Mouse (Mus musculus) E14TG2a.4 (cell line): Measurements from ENCODE around the gene Fryl.
A peak's percentile ranks its signal among the peaks of the same experiment; 100 is the strongest.

ENCODE experiments used
- H3K27me3 ChIP-seq: 2 replicates; pipeline ENCODE4 v1.6.1; 2014; ENCODE audit warnings: low read length, control low read depth; ENCODE audit not compliant: insufficient read depth
- H3K36me3 ChIP-seq: 2 replicates; pipeline ENCODE4 v1.6.1; 2014; ENCODE audit warnings: low read length, control low read depth; ENCODE audit not compliant: insufficient read depth
- H3K4me1 ChIP-seq: replicated peaks from 2 replicates; pipeline ENCODE4 v1.6.1; 2014; ENCODE audit warnings: low read depth, low read length, control low read depth
- H3K4me3 ChIP-seq: replicated peaks from 2 replicates; pipeline ENCODE4 v1.5.1; 2014; ENCODE audit warnings: mild to moderate bottlenecking, low read length
- H3K9me3 ChIP-seq: 2 replicates; pipeline ENCODE4 v1.6.1; 2014; ENCODE audit warnings: low read length, control low read depth
- CTCF ChIP-seq: conservative IDR thresholded peaks from 2 replicates; pipeline ENCODE4 v1.5.1; 2014; ENCODE audit warnings: low read length
- NANOG ChIP-seq: IDR thresholded peaks from 2 replicates; pipeline ENCODE4 v1.6.1; 2014; ENCODE audit warnings: borderline replicate concordance, low read length, mixed read lengths
- POU5F1 ChIP-seq: IDR thresholded peaks from 2 replicates; pipeline ENCODE4 v1.6.1; 2014; ENCODE audit warnings: low read length, borderline replicate concordance

Fryl gene

GRCm38 (mm10) chr5:73249341-73249740 lies 7.1 kb downstream of the Fryl start:
- Histone ChIP-seq H3K27me3 (no peaks in the 10 kb centered on the region), H3K36me3 (peaks cover 19% of the 10 kb centered on the region; the same call in 1 of the 2 replicates), H3K4me1 (peaks cover 47% of the 10 kb centered on the region), H3K9me3 (no peaks in the 10 kb centered on the region), H3K4me3 (no peak overlapping the region)
- TF ChIP-seq CTCF = no peak
- no peak for TF ChIP-seq NANOG
- no peak for TF ChIP-seq POU5F1

- no peak overlapping the region for H3K4me3 ChIP-seq
- no peaks in the 10 kb centered on the region for H3K27me3 ChIP-seq
- peaks cover 38% of the 10 kb centered on the region for H3K4me1 ChIP-seq
- TF ChIP-seq CTCF = no peak
- TF ChIP-seq POU5F1 = no peak
- TF ChIP-seq NANOG = no peak
- H3K36me3 ChIP-seq = peaks cover 19% of the 10 kb centered on the region; the same call in 1 of the 2 replicates
- H3K9me3 ChIP-seq = no peaks in the 10 kb centered on the region
These were observed 8.2 kb downstream of the Fryl start for GRCm38 (mm10) chr5:73248211-73248610.

- no peak for TF ChIP-seq POU5F1
- no peak for TF ChIP-seq NANOG
- no peak for TF ChIP-seq CTCF
- no peak overlapping the region for H3K4me3 ChIP-seq
- peaks cover 43% of the 10 kb centered on the region for H3K4me1 ChIP-seq
- peaks cover 14% of the 10 kb centered on the region; the same call in 1 of the 2 replicates for H3K36me3 ChIP-seq
- H3K27me3 ChIP-seq = no peaks in the 10 kb centered on the region
- H3K9me3 ChIP-seq = no peaks in the 10 kb centered on the region
These were observed 10.0 kb downstream of the Fryl start for GRCm38 (mm10) chr5:73246414-73246813.

DNA sequence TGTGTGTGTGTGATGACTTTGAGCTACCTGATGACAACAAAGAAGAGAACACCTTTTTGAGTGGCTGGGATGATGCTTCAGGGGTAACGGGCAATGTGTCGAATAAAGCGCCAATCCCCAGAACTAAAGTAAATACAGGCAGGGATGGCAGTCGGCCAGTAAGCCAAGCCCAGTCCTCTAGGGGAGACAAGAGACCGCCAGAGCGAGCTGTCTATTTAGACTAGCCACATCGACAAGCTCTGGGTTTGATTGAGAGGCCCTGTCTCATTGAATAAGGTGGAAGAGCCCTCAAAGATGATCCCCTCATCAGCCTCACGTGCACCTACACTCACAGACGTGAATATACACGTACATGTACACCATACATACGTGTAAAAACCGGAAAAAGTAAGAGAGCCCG lies 12.0 kb downstream of the Fryl start:
- Histone ChIP-seq H3K36me3 (peaks cover 8% of the 10 kb centered on the region; the same call in 1 of the 2 replicates), H3K4me1 (peaks cover 39% of the 10 kb centered on the region), H3K4me3 (no peak overlapping the region), H3K9me3 (no peaks in the 10 kb centered on the region), H3K27me3 (no peaks in the 10 kb centered on the region)
- TF ChIP-seq CTCF (no peak), NANOG (no peak), POU5F1 (no peak)

DNA sequence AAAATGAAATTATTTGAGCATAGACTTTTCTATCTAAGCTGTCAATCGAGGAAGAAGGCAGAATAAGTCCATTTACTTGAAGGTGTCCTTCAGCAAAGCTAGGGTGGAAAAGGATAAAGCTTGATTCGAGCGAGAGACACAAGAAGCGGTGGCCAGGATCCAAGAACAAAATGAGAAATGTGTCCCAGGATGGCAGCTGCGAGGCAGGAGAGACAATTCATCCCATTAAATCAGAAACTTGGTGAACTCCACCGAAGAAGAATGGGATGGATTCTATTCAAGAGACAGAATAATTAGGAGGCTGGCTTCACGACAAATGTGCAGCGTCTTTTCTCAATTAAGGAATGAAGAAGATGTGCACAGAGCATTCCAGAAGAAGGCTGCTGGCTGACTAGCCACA lies 14.5 kb downstream of the Fryl start:
- Histone ChIP-seq H3K4me3 (no peak overlapping the region), H3K27me3 (no peaks in the 10 kb centered on the region), H3K36me3 (peaks cover 3% of the 10 kb centered on the region; the same call in 1 of the 2 replicates), H3K9me3 (no peaks in the 10 kb centered on the region), H3K4me1 (peaks cover 50% of the 10 kb centered on the region)
- no peak for TF ChIP-seq POU5F1
- TF ChIP-seq NANOG = no peak
- TF ChIP-seq CTCF = no peak

GRCm38 (mm10) chr5:73241332-73241731 lies 15.1 kb downstream of the Fryl start:
- H3K27me3 ChIP-seq = no peaks in the 10 kb centered on the region
- no peak overlapping the region for H3K4me3 ChIP-seq
- H3K36me3 ChIP-seq = peaks cover 3% of the 10 kb centered on the region; the same call in 1 of the 2 replicates
- no peaks in the 10 kb centered on the region for H3K9me3 ChIP-seq
- TF ChIP-seq CTCF = no peak
- TF ChIP-seq POU5F1 = no peak
- no peak for TF ChIP-seq NANOG
- H3K4me1 ChIP-seq = peaks cover 55% of the 10 kb centered on the region

DNA sequence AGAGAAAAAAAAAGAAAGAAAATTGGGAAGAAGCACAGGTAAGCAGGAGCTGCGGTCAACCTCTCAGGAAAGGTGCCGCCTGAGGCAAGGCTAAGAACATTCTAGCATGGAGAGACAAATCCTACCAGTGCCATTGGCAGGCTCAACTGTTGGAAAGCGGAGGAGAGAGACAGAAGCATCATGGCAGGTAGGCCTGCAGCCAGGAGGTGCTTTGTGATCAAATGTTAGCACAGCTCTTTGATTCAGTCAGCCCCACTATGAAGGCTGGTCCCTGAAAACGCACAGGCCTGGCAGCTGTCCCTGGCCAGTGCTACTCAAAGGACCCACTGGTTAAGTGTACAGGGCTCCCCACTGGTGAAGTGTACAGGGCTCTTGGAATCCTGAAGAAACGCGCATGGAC lies 16.0 kb downstream of the Fryl start:
- TF ChIP-seq NANOG (no peak), CTCF (no peak), POU5F1 (no peak)
- no peak overlapping the region for H3K4me3 ChIP-seq

DNA sequence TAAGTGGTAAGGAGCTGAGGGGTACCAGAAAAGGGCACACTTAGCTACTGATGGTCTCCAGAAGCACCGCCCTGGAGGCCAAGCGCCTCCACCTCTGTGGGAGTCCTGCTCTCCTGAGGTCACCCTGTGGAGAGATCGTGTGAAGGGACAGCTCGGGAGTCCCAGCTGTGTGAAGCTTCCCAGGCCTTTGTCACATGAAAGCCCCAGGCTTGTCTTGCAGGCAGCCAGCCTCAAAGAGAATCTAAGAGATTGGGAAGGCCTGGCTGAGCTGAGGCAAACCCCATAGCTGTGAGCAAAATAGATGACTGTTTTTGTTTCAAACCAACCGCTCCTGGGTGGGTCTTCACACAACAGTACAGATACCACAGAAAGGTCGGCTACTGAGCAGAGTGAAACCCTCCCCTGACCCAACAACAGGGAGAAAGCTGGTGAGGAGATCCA lies 19.5 kb downstream of the Fryl start:
- H3K9me3 ChIP-seq = no peaks in the 10 kb centered on the region

More for the DNA sequence above, 16.0 kb downstream of the Fryl start:
- peaks cover 3% of the 10 kb centered on the region; the same call in 1 of the 2 replicates for H3K36me3 ChIP-seq
- no peaks in the 10 kb centered on the region for H3K27me3 ChIP-seq
- H3K9me3 ChIP-seq = no peaks in the 10 kb centered on the region
- peaks cover 60% of the 10 kb centered on the region for H3K4me1 ChIP-seq

GRCm38 (mm10) chr5:73235201-73235600 lies 21.2 kb downstream of the Fryl start:
- no peak overlapping the region for H3K4me3 ChIP-seq
- peaks cover 3% of the 10 kb centered on the region; the same call in 1 of the 2 replicates for H3K36me3 ChIP-seq
- H3K4me1 ChIP-seq = peaks cover 88% of the 10 kb centered on the region
- H3K9me3 ChIP-seq = no peaks in the 10 kb centered on the region
- no peak for TF ChIP-seq POU5F1
- TF ChIP-seq CTCF = no peak
- no peak for TF ChIP-seq NANOG
- no peaks in the 10 kb centered on the region for H3K27me3 ChIP-seq

More for the DNA sequence above, 19.5 kb downstream of the Fryl start:
- H3K27me3 ChIP-seq = no peaks in the 10 kb centered on the region
- peaks cover 7% of the 10 kb centered on the region; the same call in 1 of the 2 replicates for H3K36me3 ChIP-seq
- TF ChIP-seq POU5F1 = no peak
- TF ChIP-seq CTCF = no peak
- TF ChIP-seq NANOG = no peak
- H3K4me1 ChIP-seq = peaks cover 82% of the 10 kb centered on the region
- peak overlapping the region; percentile 52 for H3K4me3 ChIP-seq
